Mouse (Mus musculus) heart, postnatal 0 days (tissue): Measurements from ENCODE around the gene Cacna1c. TPM values are rescaled to one million over a fixed set of nuclear protein-coding genes. Genes with fewer than 3 reads are reported as not detected.

Experiments
- ATAC-seq: fragments of 200-750 bp; cut with Nextera tagmentation; 2 replicates; pipeline ENCODE4 v1.8.0; 2017; ENCODE audit warnings: low read depth, moderate number of reproducible peaks, moderate library complexity; ENCODE audit not compliant: insufficient read depth
- DNase-seq: peaks from one replicate; pipeline ENCODE4 v3.0.0-alpha.2; 2016; ENCODE audit warnings: low spot score
- H3K27ac ChIP-seq: fragments of 300-500 bp; sonication (generic); 2 replicates; pipeline ENCODE4 v1.5.1; 2014; ENCODE audit warnings: low read depth, mild to moderate bottlenecking
- H3K27me3 ChIP-seq: fragments of 300-500 bp; sonication (generic); 2 replicates; pipeline ENCODE4 v1.6.1; 2014; ENCODE audit warnings: low read length, mixed read lengths; ENCODE audit not compliant: control insufficient read depth, insufficient read depth
- H3K36me3 ChIP-seq: fragments of 300-500 bp; sonication (generic); replicated peaks from 2 replicates; pipeline ENCODE4 v1.6.1; 2014; ENCODE audit warnings: low read length, mixed read lengths; ENCODE audit not compliant: control insufficient read depth, insufficient read depth
- H3K4me1 ChIP-seq: fragments of 300-500 bp; sonication (generic); 2 replicates; pipeline ENCODE4 v1.6.1; 2014; ENCODE audit warnings: antibody characterized with exemption; ENCODE audit not compliant: control insufficient read depth, insufficient read depth
- H3K4me2 ChIP-seq: fragments of 300-500 bp; sonication (generic); 2 replicates; pipeline ENCODE4 v1.6.1; 2014; ENCODE audit warnings: low read depth, mild to moderate bottlenecking, low read length, moderate library complexity
- H3K4me3 ChIP-seq: fragments of 300-500 bp; sonication (generic); 2 replicates; pipeline ENCODE4 v1.5.1; 2014; ENCODE audit warnings: low read depth, low read length
- H3K9ac ChIP-seq: fragments of 300-500 bp; sonication (generic); replicated peaks from 2 replicates; pipeline ENCODE4 v1.6.1; 2014; ENCODE audit warnings: low read depth, low read length, mixed read lengths
- H3K9me3 ChIP-seq: fragments of 300-500 bp; sonication (generic); replicated peaks from 2 replicates; pipeline ENCODE4 v1.6.1; 2016; ENCODE audit warnings: low read length; ENCODE audit not compliant: control insufficient read depth
- CTCF ChIP-seq: IDR thresholded peaks from 2 replicates; pipeline ENCODE4 v1.5.1; 2016; ENCODE audit warnings: antibody characterized with exemption, control low read depth, low read depth
- EP300 ChIP-seq: IDR thresholded peaks from 2 replicates; pipeline ENCODE4 v1.6.1; 2016; ENCODE audit warnings: antibody characterized with exemption, low read depth
- WGBS: fragments of 180-500 bp; shearing (Covaris S2); extraction: QIAGEN DNeasy Blood & Tissue Kit; methylation state at CpG from one replicate; pipeline ENCODE4 v1.1.7; 2014; 5-methylcytosine and 5-hydroxymethylcytosine counted together
- polyA plus RNA-seq: library from polyadenylated mRNA; unstranded; fragments of >200 nt; fragmentation: Nextera tagmentation; extraction: Ambion mirVana; gene quantifications from 2 replicates; pipeline ENCODE4 v1.2.1, GENCODE M21; 2015
- total RNA-seq: library from RNA; depleted of rRNA; stranded (reverse); fragments of >200 nt; gene quantifications from 2 replicates; pipeline ENCODE4 v1.2.3, GENCODE M21; 2014; ENCODE audit warnings: low replicate concordance

Cacna1c gene
- total and polyA plus RNA-seq, 2 experiments from 2014 or later: 51.3 to 159 TPM

GRCm38 (mm10) chr6:119083559-119083958, 112.7 kb downstream of the Cacna1c start:
- H3K9me3 ChIP-seq: no peaks in the 10 kb centered on the region
- H3K4me2 ChIP-seq: 0 out of 2 replicates have a peak overlapping the region, but pooled peaks have one; percentile 8
- 20% methylated on average over 7 of the region's 7 CpGs for WGBS
- ATAC-seq (0 out of 2 replicates have a peak, but pooled peaks have one; percentile 16), DNase-seq (no peak)
- H3K9ac ChIP-seq: no peak overlapping the region
- H3K27ac ChIP-seq: peak overlapping the region; percentile 49; the same call in 1 of the 2 replicates
- H3K4me3 ChIP-seq: no peak overlapping the region
- no peaks in the 10 kb centered on the region for H3K27me3 ChIP-seq
- peaks cover 57% of the 10 kb centered on the region for H3K4me1 ChIP-seq
- TF ChIP-seq CTCF (no peak), EP300 (no peak)
- H3K36me3 ChIP-seq: no peaks in the 10 kb centered on the region

GRCm38 (mm10) chr6:119082662-119083061, 113.6 kb downstream of the Cacna1c start:
- ATAC-seq (0 out of 2 replicates have a peak, but pooled peaks have one; percentile 19), DNase-seq (no peak)
- Histone ChIP-seq H3K4me1 (peaks cover 60% of the 10 kb centered on the region), H3K27ac (peak overlapping the region; percentile 44; the same call in 1 of the 2 replicates), H3K4me3 (no peak overlapping the region), H3K9me3 (no peaks in the 10 kb centered on the region), H3K4me2 (no peak overlapping the region), H3K27me3 (no peaks in the 10 kb centered on the region), H3K9ac (no peak overlapping the region), H3K36me3 (no peaks in the 10 kb centered on the region)
- no peak for TF ChIP-seq CTCF
- no peak for TF ChIP-seq EP300
- WGBS: 48% methylated on average over 8 of the region's 8 CpGs

DNA sequence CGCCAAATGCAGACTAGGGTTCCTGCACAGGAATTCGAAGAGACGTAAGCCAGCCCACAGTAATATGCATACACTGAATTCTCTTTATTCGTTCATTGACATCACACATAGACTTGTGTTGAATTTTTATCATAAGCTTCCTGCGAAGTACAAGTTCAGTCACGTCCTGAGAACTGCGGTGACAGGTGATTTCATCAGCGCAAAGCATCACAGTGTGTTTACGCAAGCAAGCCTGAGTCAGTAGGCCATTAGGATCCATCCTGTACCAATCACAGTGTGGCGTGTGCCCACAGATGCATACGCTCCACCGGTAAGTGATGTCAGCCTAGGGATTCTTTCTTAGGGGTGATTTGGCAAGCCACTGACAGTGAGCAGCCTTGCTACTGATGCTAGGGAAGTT, 114.6 kb downstream of the Cacna1c start:
- Histone ChIP-seq H3K9ac (no peak overlapping the region), H3K27me3 (no peaks in the 10 kb centered on the region), H3K36me3 (no peaks in the 10 kb centered on the region), H3K4me1 (peaks cover 69% of the 10 kb centered on the region), H3K27ac (no peak overlapping the region), H3K9me3 (no peaks in the 10 kb centered on the region), H3K4me3 (no peak overlapping the region), H3K4me2 (no peak overlapping the region)
- DNase-seq (no peak), ATAC-seq (no peak)
- TF ChIP-seq EP300: no peak
- 72% methylated on average over 12 of the region's 12 CpGs for WGBS

- Histone ChIP-seq H3K9me3 (no peaks in the 10 kb centered on the region), H3K36me3 (no peaks in the 10 kb centered on the region), H3K4me3 (no peak overlapping the region), H3K4me1 (peaks cover 57% of the 10 kb centered on the region), H3K27me3 (no peaks in the 10 kb centered on the region), H3K9ac (no peak overlapping the region), H3K27ac (no peak overlapping the region), H3K4me2 (no peak overlapping the region)
- ATAC-seq: no peak
- TF ChIP-seq EP300 (no peak), CTCF (no peak)
- DNase-seq: no peak
- 77% methylated on average over 8 of the region's 8 CpGs for WGBS
Observed at GRCm38 (mm10) chr6:119079626-119080025, 116.6 kb downstream of the Cacna1c start.

- no peaks in the 10 kb centered on the region for H3K36me3 ChIP-seq
- no peak overlapping the region for H3K4me3 ChIP-seq
- H3K27me3 ChIP-seq: no peaks in the 10 kb centered on the region
- H3K4me2 ChIP-seq: no peak overlapping the region
- ATAC-seq (no peak), DNase-seq (no peak)
- H3K9me3 ChIP-seq: no peaks in the 10 kb centered on the region
- H3K9ac ChIP-seq: no peak overlapping the region
- peak overlapping the region; percentile 22; the same call in 1 of the 2 replicates for H3K27ac ChIP-seq
- no peak for TF ChIP-seq CTCF
- no peak for TF ChIP-seq EP300
- 67% methylated on average over 9 of the region's 9 CpGs for WGBS
- peaks cover 57% of the 10 kb centered on the region for H3K4me1 ChIP-seq
Observed at GRCm38 (mm10) chr6:119078912-119079311, 117.3 kb downstream of the Cacna1c start.

DNA sequence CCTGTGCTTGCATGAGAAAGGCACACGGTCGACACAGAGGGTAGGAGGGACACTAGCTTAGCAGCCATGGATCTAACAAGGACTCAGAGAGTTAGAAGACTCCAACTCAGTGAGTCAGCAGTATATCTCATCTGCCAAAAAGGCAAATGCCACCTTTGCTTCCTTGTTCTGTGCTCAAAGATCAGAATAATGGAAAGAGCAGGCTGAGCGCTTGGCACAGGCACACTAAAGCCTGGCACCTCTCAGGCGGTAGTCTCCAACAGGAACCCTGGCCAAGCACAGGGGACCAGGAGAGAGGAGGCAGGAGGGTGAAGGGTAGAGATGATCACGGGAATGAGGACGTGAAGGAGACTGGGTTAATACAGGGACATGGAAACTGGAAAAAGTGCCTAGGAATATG, 119.0 kb downstream of the Cacna1c start:
- Histone ChIP-seq H3K36me3 (no peaks in the 10 kb centered on the region), H3K27ac (no peak overlapping the region), H3K9ac (no peak overlapping the region), H3K27me3 (no peaks in the 10 kb centered on the region), H3K9me3 (no peaks in the 10 kb centered on the region), H3K4me3 (no peak overlapping the region), H3K4me2 (no peak overlapping the region), H3K4me1 (peaks cover 57% of the 10 kb centered on the region)
- DNase-seq: no peak
- TF ChIP-seq EP300 (no peak), CTCF (no peak)
- no peak for ATAC-seq
- 45% methylated on average over 6 of the region's 6 CpGs for WGBS
